Mouse (Mus musculus) c-Kit-negative CD71-positive TER-119-positive erythroid progenitor cells, embryonic 14.5 days (primary cell): Measurements from ENCODE around the gene Prss54.
"Not testable (repeated sequence)": the region's sequence is repeated elsewhere in the genome, so short reads cannot be mapped to it uniquely, and the experiment has no call there.

Experiments used
- DNase-seq: peaks from one replicate; pipeline ENCODE4 v3.0.0-alpha.2; 2013; ENCODE audit warnings: low read depth, low spot score

Gene Prss54

GRCm38 (mm10) chr8:95576240-95576639, at the start of gene Prss54:
Gene Prss54, minus strand, starts transcription at chr8:95576340.
- DNase-seq, result no peak

GRCm38 (mm10) chr8:95624833-95625232, 48.7 kb upstream of the Prss54 start:
- no peak for DNase-seq

- no peak for DNase-seq
These were observed 43.9 kb upstream of the Prss54 start for GRCm38 (mm10) chr8:95620046-95620445.

- no peak for DNase-seq
These were observed 40.2 kb upstream of the Prss54 start for GRCm38 (mm10) chr8:95616383-95616782.

GRCm38 (mm10) chr8:95611769-95612168, 35.6 kb upstream of the Prss54 start:
- DNase-seq, result no peak

GRCm38 (mm10) chr8:95610749-95611148, 34.6 kb upstream of the Prss54 start:
- DNase-seq, result no peak

- no peak for DNase-seq
These were observed 33.3 kb upstream of the Prss54 start for GRCm38 (mm10) chr8:95609406-95609805.

- DNase-seq, result no peak
These were observed 31.1 kb upstream of the Prss54 start for GRCm38 (mm10) chr8:95607210-95607609.

- DNase-seq, result not testable (repeated sequence)
These were observed 30.4 kb upstream of the Prss54 start for GRCm38 (mm10) chr8:95606509-95606908.

- no peak for DNase-seq
These were observed 26.0 kb upstream of the Prss54 start for GRCm38 (mm10) chr8:95602168-95602567.

- DNase-seq, result no peak
These were observed 25.2 kb upstream of the Prss54 start for GRCm38 (mm10) chr8:95601306-95601705.

- no peak for DNase-seq
These were observed 23.7 kb upstream of the Prss54 start for GRCm38 (mm10) chr8:95599861-95600260.

- DNase-seq, result no peak
These were observed 20.7 kb upstream of the Prss54 start for GRCm38 (mm10) chr8:95596841-95597241.

GRCm38 (mm10) chr8:95595131-95595530, 19.0 kb upstream of the Prss54 start:
- DNase-seq, result no peak

- DNase-seq, result peak; percentile 21
These were observed 17.6 kb upstream of the Prss54 start for GRCm38 (mm10) chr8:95593439-95594393.

GRCm38 (mm10) chr8:95592131-95592780, 16.1 kb upstream of the Prss54 start:
- peak; percentile 48 for DNase-seq

GRCm38 (mm10) chr8:95590539-95590938, 14.4 kb upstream of the Prss54 start:
- DNase-seq, result no peak

GRCm38 (mm10) chr8:95589282-95589681, 13.1 kb upstream of the Prss54 start:
- no peak for DNase-seq

- DNase-seq, result no peak
These were observed 11.2 kb upstream of the Prss54 start for GRCm38 (mm10) chr8:95587339-95587738.

GRCm38 (mm10) chr8:95573146-95573545, 3.0 kb downstream of the Prss54 start:
- DNase-seq, result no peak

GRCm38 (mm10) chr8:95566809-95567208, 9.3 kb downstream of the Prss54 start:
- DNase-seq, result no peak

- DNase-seq, result no peak
These were observed 9.9 kb downstream of the Prss54 start for GRCm38 (mm10) chr8:95566217-95566616.

GRCm38 (mm10) chr8:95555963-95556362, 20.2 kb downstream of the Prss54 start:
- DNase-seq, result no peak
